Mouse (Mus musculus) ES-E14 (cell line): ENCODE measurements around the gene Spg7.

Experiments used
- MAFK ChIP-seq: IDR thresholded peaks from 2 replicates; pipeline ENCODE4 v1.6.1; 2014; ENCODE audit warnings: mild to moderate bottlenecking, low read depth, low read length, inconsistent platforms; ENCODE audit not compliant: insufficient read depth
- ZC3H11A ChIP-seq: IDR thresholded peaks from 2 replicates; pipeline ENCODE4 v1.6.1; 2012; ENCODE audit warnings: low read depth, mild to moderate bottlenecking, inconsistent platforms, low read length, borderline replicate concordance

DNA sequence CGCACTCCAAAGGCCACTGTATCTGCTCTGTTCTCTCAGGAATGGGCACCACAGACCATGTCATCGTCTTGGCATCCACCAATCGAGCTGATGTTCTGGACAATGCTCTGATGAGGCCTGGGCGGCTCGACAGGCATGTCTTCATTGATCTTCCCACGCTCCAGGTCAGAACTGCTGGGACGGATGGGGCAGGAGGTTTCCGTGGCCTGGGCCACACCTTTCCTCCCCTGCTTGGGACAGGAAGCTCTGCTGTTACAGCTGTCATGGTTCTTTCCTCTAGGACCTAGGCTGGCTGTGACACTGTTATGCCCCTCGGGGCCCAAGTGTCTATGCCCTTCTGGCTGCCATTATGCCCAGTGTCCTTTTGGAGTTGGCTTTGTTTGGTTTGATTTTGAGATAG lies 24.5 kb downstream of the Spg7 start:
- TF ChIP-seq MAFK (no peak), ZC3H11A (no peak)
